Mouse (Mus musculus) hindbrain, postnatal 0 days (tissue): ENCODE measurements around the gene Prrc2b. TPM values are rescaled to one million over a fixed set of nuclear protein-coding genes. Genes with fewer than 3 reads are reported as not detected.

ENCODE experiments used
- ATAC-seq: fragments of 200-750 bp; cut with Nextera tagmentation; 2 replicates; pipeline ENCODE4 v1.8.0; 2017; ENCODE audit warnings: mild to moderate bottlenecking, moderate TSS enrichment, moderate library complexity
- DNase-seq: peaks from one replicate; pipeline ENCODE4 v3.0.0-alpha.2; 2015; ENCODE audit warnings: low spot score
- H3K27ac ChIP-seq: fragments of 300-500 bp; sonication (generic); 2 replicates; pipeline ENCODE4 v1.5.1; 2014; ENCODE audit warnings: mild to moderate bottlenecking
- H3K27me3 ChIP-seq: fragments of 300-500 bp; sonication (generic); 2 replicates; pipeline ENCODE4 v1.6.1; 2014; ENCODE audit warnings: low read length, mixed read lengths; ENCODE audit not compliant: insufficient read depth
- H3K36me3 ChIP-seq: fragments of 300-500 bp; sonication (generic); 2 replicates; pipeline ENCODE4 v1.6.1; 2014; ENCODE audit warnings: low read length, mixed read lengths; ENCODE audit not compliant: insufficient read depth
- H3K4me1 ChIP-seq: fragments of 300-500 bp; sonication (generic); 2 replicates; pipeline ENCODE4 v1.6.1; 2014; ENCODE audit warnings: antibody characterized with exemption, low read length, mixed read lengths; ENCODE audit not compliant: insufficient read depth
- H3K4me2 ChIP-seq: fragments of 300-500 bp; sonication (generic); 2 replicates; pipeline ENCODE4 v1.6.1; 2014; ENCODE audit warnings: low read depth, mild to moderate bottlenecking, low read length, moderate library complexity, mixed read lengths
- H3K4me3 ChIP-seq: fragments of 300-500 bp; sonication (generic); 2 replicates; pipeline ENCODE4 v1.5.1; 2014; ENCODE audit warnings: low read length
- H3K9ac ChIP-seq: fragments of 300-500 bp; sonication (generic); replicated peaks from 2 replicates; pipeline ENCODE4 v1.6.1; 2014; ENCODE audit warnings: mild to moderate bottlenecking, low read length, moderate library complexity, mixed read lengths
- H3K9me3 ChIP-seq: fragments of 300-500 bp; sonication (generic); 2 replicates; pipeline ENCODE4 v1.6.1; 2016; ENCODE audit warnings: low read length, mixed read lengths
- CTCF ChIP-seq: IDR thresholded peaks from 2 replicates; pipeline ENCODE4 v1.5.1; 2016; ENCODE audit warnings: antibody characterized with exemption, control low read depth, low read depth
- WGBS: fragments of 180-500 bp; shearing (Covaris S2); extraction: QIAGEN DNeasy Blood & Tissue Kit; methylation state at CpG from one replicate; pipeline ENCODE4 v1.1.7; 2014; 5-methylcytosine and 5-hydroxymethylcytosine counted together
- microRNA-seq, 2 experiments: library from miRNA; unstranded; fragments of <30 nt; microRNA quantifications; one replicate each; pipeline ENCODE4; 2016
- polyA plus RNA-seq: library from polyadenylated mRNA; unstranded; fragments of >200 nt; fragmentation: Nextera tagmentation; extraction: Ambion mirVana; gene quantifications from 2 replicates; pipeline ENCODE4 v1.2.1, GENCODE M21; 2015
- total RNA-seq: library from RNA; depleted of rRNA; stranded (reverse); fragments of >200 nt; gene quantifications from 2 replicates; pipeline ENCODE4 v1.2.3, GENCODE M21; 2014; rRNA removed

The Prrc2b gene
- total and polyA plus RNA-seq, 2 experiments from 2014 or later = 55.9 to 206 TPM

GRCm38 (mm10) chr2:32282727-32283126 lies 131.8 kb downstream of the Prrc2b start:
- H3K27ac ChIP-seq = no peak overlapping the region
- no peak overlapping the region for H3K4me2 ChIP-seq
- DNase-seq (peak; percentile 65), ATAC-seq (no peak)
- H3K27me3 ChIP-seq = no peaks in the 10 kb centered on the region
- H3K36me3 ChIP-seq = peaks cover 34% of the 10 kb centered on the region
- no peaks in the 10 kb centered on the region for H3K9me3 ChIP-seq
- peak; percentile 67 for TF ChIP-seq CTCF
- H3K4me3 ChIP-seq = no peak overlapping the region
- 81% methylated on average over 1 of the region's 1 CpGs for WGBS
- H3K9ac ChIP-seq = no peak overlapping the region
- H3K4me1 ChIP-seq = peaks cover 10% of the 10 kb centered on the region

GRCm38 (mm10) chr2:32283986-32284385 lies 133.1 kb downstream of the Prrc2b start:
- H3K27ac ChIP-seq = no peak overlapping the region
- peaks cover 10% of the 10 kb centered on the region for H3K4me1 ChIP-seq
- no peak for ATAC-seq
- no peak overlapping the region for H3K4me2 ChIP-seq
- WGBS = 91% methylated on average over 3 of the region's 3 CpGs
- H3K36me3 ChIP-seq = peaks cover 28% of the 10 kb centered on the region
- no peak for DNase-seq
- no peaks in the 10 kb centered on the region for H3K27me3 ChIP-seq
- no peaks in the 10 kb centered on the region for H3K9me3 ChIP-seq
- H3K4me3 ChIP-seq = no peak overlapping the region
- no peak for TF ChIP-seq CTCF
- H3K9ac ChIP-seq = no peak overlapping the region

Small RNA genes lying within 50 kb of the gene (microRNA-seq; reads per million reads assigned to microRNA genes)
- 0 reads per million in 2 experiments for gene Gm27805

Other genes starting within 250 kb of the Prrc2b start
- 13.2 and 15.5 TPM in 2 replicates for gene Aif1l, start 200.9 kb upstream of the Prrc2b start, total RNA-seq
- gene Aif1l, start 200.9 kb upstream of the Prrc2b start, polyA plus RNA-seq = 16.2 and 18.2 TPM in 2 replicates
- gene Nup214, start 176.6 kb upstream of the Prrc2b start, total RNA-seq = 26.2 and 29.3 TPM in 2 replicates
- gene Nup214, start 176.6 kb upstream of the Prrc2b start, polyA plus RNA-seq = 65.3 and 67.4 TPM in 2 replicates
- gene Fam78a, start 66.2 kb upstream of the Prrc2b start, total RNA-seq = 0.83 and 1.3 TPM in 2 replicates
- gene Fam78a, start 66.2 kb upstream of the Prrc2b start, polyA plus RNA-seq = 0.21 and 0.39 TPM in 2 replicates
- gene Plpp7, start 55.6 kb upstream of the Prrc2b start, total RNA-seq = 39.2 and 50.5 TPM in 2 replicates
- 28.2 and 28.3 TPM in 2 replicates for gene Plpp7, start 55.6 kb upstream of the Prrc2b start, polyA plus RNA-seq
- 41.2 and 41.8 TPM in 2 replicates for gene Pomt1, start 85.5 kb downstream of the Prrc2b start, total RNA-seq
- gene Pomt1, start 85.5 kb downstream of the Prrc2b start, polyA plus RNA-seq = 18.0 and 19.4 TPM in 2 replicates
- gene Uck1, start 109.1 kb downstream of the Prrc2b start, total RNA-seq = 115 and 138 TPM in 2 replicates
- 90.8 and 92.5 TPM in 2 replicates for gene Uck1, start 109.1 kb downstream of the Prrc2b start, polyA plus RNA-seq
- gene Golga2, start 136.3 kb downstream of the Prrc2b start, total RNA-seq = 49.3 and 55.8 TPM in 2 replicates
- gene Golga2, start 136.3 kb downstream of the Prrc2b start, polyA plus RNA-seq = 24.4 and 25.7 TPM in 2 replicates
- gene Swi5, start 137.0 kb downstream of the Prrc2b start, total RNA-seq = 302 and 319 TPM in 2 replicates
- 487 and 513 TPM in 2 replicates for gene Swi5, start 137.0 kb downstream of the Prrc2b start, polyA plus RNA-seq
- gene Ciz1, start 201.2 kb downstream of the Prrc2b start, total RNA-seq = 87.6 and 103 TPM in 2 replicates
- 33.3 and 40.3 TPM in 2 replicates for gene Ciz1, start 201.2 kb downstream of the Prrc2b start, polyA plus RNA-seq
- 190 and 211 TPM in 2 replicates for gene Dnm1, start 202.3 kb downstream of the Prrc2b start, total RNA-seq
- gene Dnm1, start 202.3 kb downstream of the Prrc2b start, polyA plus RNA-seq = 87.6 and 96.9 TPM in 2 replicates
- gene 1110008P14Rik, start 230.9 kb downstream of the Prrc2b start, total RNA-seq = 458 and 481 TPM in 2 replicates
- 220 and 233 TPM in 2 replicates for gene 1110008P14Rik, start 230.9 kb downstream of the Prrc2b start, polyA plus RNA-seq
- 0.31 and 0.58 TPM in 2 replicates for gene Lcn2, start 237.2 kb downstream of the Prrc2b start, total RNA-seq
- 0.80 and 0.93 TPM in 2 replicates for gene Lcn2, start 237.2 kb downstream of the Prrc2b start, polyA plus RNA-seq
- gene Ptges2, start 244.8 kb downstream of the Prrc2b start, total RNA-seq = 41.3 and 45.5 TPM in 2 replicates
- gene Ptges2, start 244.8 kb downstream of the Prrc2b start, polyA plus RNA-seq = 55.6 and 57.0 TPM in 2 replicates